ENCODE assay signal across 16 mouse cellular contexts in genomic region chr4:132794760-132795159, GRCm38 (mm10). TPM values are rescaled to one million over a fixed set of nuclear protein-coding genes. Genes with fewer than 3 reads are reported as not detected.
DNase-seq lines count a peak whose midpoint lies in the region; ATAC-seq and TF ChIP-seq lines count a peak whose summit lies in the region.
"Had no signal": no experiment of that assay in that cellular context is flagged by ENCODE, and none has a peak within 500 bp of the region (broad histone marks: within the 10 kb centered on the region; RNA-seq: fewer than 3 reads in every experiment).

No protein-coding gene starts in this region.

- TF ChIP-seq CTCF in lung, adult 2 months (IDR thresholded peaks at IDR 0.05; ENCODE audit: insufficient read depth, low read length), result no peak
- TF ChIP-seq CTCF in bone marrow macrophage, adult 2 months (IDR thresholded peaks at IDR 0.05; ENCODE audit: low read depth, low read length), result no peak

- no peaks in the 10 kb centered on the region for H3K4me1 ChIP-seq in lung, adult 2 months (ENCODE audit: control insufficient read depth, insufficient read depth, low read length)
- H3K4me1 ChIP-seq in bone marrow macrophage, adult 2 months (ENCODE audit: control insufficient read depth, insufficient read depth, low read length), result peaks cover 21% of the 10 kb centered on the region
- H3K4me1 ChIP-seq in liver, embryonic 16.5 days (ENCODE audit: control insufficient read depth, low read depth, low read length), result peaks cover 13% of the 10 kb centered on the region
- H3K4me1 ChIP-seq in forebrain, embryonic 11.5 days (replicated peaks; ENCODE audit: control insufficient read depth, insufficient read depth, low read length), result peaks cover 5% of the 10 kb centered on the region; the same call in 1 of the 2 replicates
- H3K4me1 ChIP-seq in neural tube, embryonic 15.5 days, result peaks cover 3% of the 10 kb centered on the region

- peak overlapping the region; percentile 77 for H3K4me2 ChIP-seq in liver, embryonic 16.5 days (ENCODE audit: low read depth, low read length)
- H3K4me2 ChIP-seq in forebrain, embryonic 11.5 days (ENCODE audit: low read depth, low read length, severe bottlenecking), result no peak overlapping the region
- H3K4me2 ChIP-seq in neural tube, embryonic 15.5 days, result no peak overlapping the region
- H3K4me2 ChIP-seq: limb, embryonic 12.5 days had no signal

- peak overlapping the region; percentile 35 for H3K4me3 ChIP-seq in lung, adult 2 months (replicated peaks; ENCODE audit: extremely low read depth, low read depth, low read length)
- H3K4me3 ChIP-seq in bone marrow macrophage, adult 2 months (ENCODE audit: insufficient read depth, low read length), result peak overlapping the region; percentile 96
- H3K4me3 ChIP-seq in liver, embryonic 16.5 days (ENCODE audit: low read depth, low read length), result peak overlapping the region; percentile 61
- no peak overlapping the region for H3K4me3 ChIP-seq in forebrain, embryonic 11.5 days (ENCODE audit: low read depth, low read length)
- no peak overlapping the region for H3K4me3 ChIP-seq in neural tube, embryonic 15.5 days (replicated peaks)
- H3K4me3 ChIP-seq: limb, embryonic 12.5 days; midbrain, embryonic 10.5 days had no signal

- 0 out of 2 replicates have a peak, but pooled peaks have one; percentile 18 for TF ChIP-seq POLR2A in lung, adult 2 months (IDR thresholded peaks at IDR 0.05; ENCODE audit: borderline replicate concordance, extremely low read depth, low read depth, low read length)
- TF ChIP-seq POLR2A in bone marrow macrophage, adult 2 months (IDR thresholded peaks at IDR 0.05; ENCODE audit: borderline replicate concordance, low read depth, low read length), result no peak

- no peak overlapping the region for H3K9ac ChIP-seq in liver, embryonic 16.5 days (ENCODE audit: low read depth, low read length)
- H3K9ac ChIP-seq in forebrain, embryonic 11.5 days (ENCODE audit: low read length), result no peak overlapping the region
- H3K9ac ChIP-seq in neural tube, embryonic 15.5 days (replicated peaks), result no peak overlapping the region
- H3K9ac ChIP-seq: limb, embryonic 12.5 days had no signal

- no peak for DNase-seq in lung, adult 2 months
- DNase-seq in lung, postnatal 10 days, result no peak
- no peak for DNase-seq in forebrain, embryonic 11.5 days (ENCODE audit: low spot score)
- DNase-seq: adrenal gland, postnatal 25 days; cerebellum, adult 11-12 months; heart, postnatal 36 days; kidney, postnatal 25 days; layer of hippocampus, postnatal 36 days; thymus, postnatal 4 days had no signal

- ATAC-seq in liver, embryonic 16.5 days (ENCODE audit: low read depth), result no peak
- peak; percentile 80 for ATAC-seq in neutrophil, adult 5-6 weeks (ENCODE audit: extremely low read depth, insufficient number of reproducible peaks, low FRiP score, poor library complexity, severe bottlenecking)
- ATAC-seq in forebrain, embryonic 11.5 days (replicated peaks; ENCODE audit: low FRiP score), result no peak
- no peak for ATAC-seq in neural tube, embryonic 15.5 days (ENCODE audit: low FRiP score)
- ATAC-seq: intestine, embryonic 16.5 days had no signal

- 60% methylated on average over 8 of the region's 8 CpGs for WGBS in lung, adult 2 months
- 58% methylated on average over 8 of the region's 8 CpGs for WGBS in liver, embryonic 16.5 days (ENCODE audit: insufficient replicate concordance)
- WGBS in forebrain, embryonic 11.5 days, result 78% methylated on average over 8 of the region's 8 CpGs
- 81% methylated on average over 8 of the region's 8 CpGs for WGBS in neural tube, embryonic 15.5 days

- no peaks in the 10 kb centered on the region for H3K9me3 ChIP-seq in liver, embryonic 16.5 days (replicated peaks; ENCODE audit: control insufficient read depth, low read length)
- H3K9me3 ChIP-seq in forebrain, embryonic 11.5 days (ENCODE audit: control insufficient read depth, low read length), result no peaks in the 10 kb centered on the region
- no peaks in the 10 kb centered on the region for H3K9me3 ChIP-seq in neural tube, embryonic 15.5 days (replicated peaks)
- H3K9me3 ChIP-seq: limb, embryonic 12.5 days; midbrain, embryonic 10.5 days had no signal

- peak overlapping the region; percentile 85 for H3K27ac ChIP-seq in bone marrow macrophage, adult 2 months (ENCODE audit: insufficient read depth, low read depth, low read length)
- no peak overlapping the region for H3K27ac ChIP-seq in liver, embryonic 16.5 days (ENCODE audit: low read length)
- H3K27ac ChIP-seq in forebrain, embryonic 11.5 days (ENCODE audit: low read depth, low read length), result no peak overlapping the region
- H3K27ac ChIP-seq in neural tube, embryonic 15.5 days (replicated peaks), result no peak overlapping the region
- H3K27ac ChIP-seq: limb, embryonic 12.5 days; midbrain, embryonic 10.5 days had no signal

- peaks cover 16% of the 10 kb centered on the region for H3K27me3 ChIP-seq in liver, embryonic 16.5 days (ENCODE audit: control insufficient read depth, insufficient read depth, low read depth, low read length)
- peaks cover 3% of the 10 kb centered on the region; the same call in 1 of the 2 replicates for H3K27me3 ChIP-seq in forebrain, embryonic 11.5 days (ENCODE audit: control insufficient read depth, insufficient read depth, low read length)
- H3K27me3 ChIP-seq in neural tube, embryonic 15.5 days (replicated peaks), result peaks cover 24% of the 10 kb centered on the region

- no peaks in the 10 kb centered on the region for H3K36me3 ChIP-seq in liver, embryonic 16.5 days (ENCODE audit: control insufficient read depth, insufficient read depth)
- H3K36me3 ChIP-seq in forebrain, embryonic 11.5 days (ENCODE audit: control insufficient read depth, insufficient read depth, low read length), result no peaks in the 10 kb centered on the region
- no peaks in the 10 kb centered on the region for H3K36me3 ChIP-seq in neural tube, embryonic 15.5 days
- H3K36me3 ChIP-seq: limb, embryonic 12.5 days; midbrain, embryonic 10.5 days had no signal

RNA-seq across cellular contexts. Expression of gene Themis2, which starts 1.4 kb away (rescaled TPM):
- polyA plus RNA-seq in lung, adult 2 months (2012; rRNA removed), result 13.6 and 16.5 TPM in 2 replicates
- 132 and 141 TPM in 2 replicates for polyA plus RNA-seq in bone marrow macrophage, adult 2 months (2012; ENCODE audit: insufficient read depth, insufficient read length, missing spikeins)
- 2.6 and 3.2 TPM in 2 replicates for polyA plus RNA-seq in liver, embryonic 16.5 days (2015; fragmentation: Nextera tagmentation; extraction: Ambion mirVana)
- total RNA-seq in neutrophil, adult 5-6 weeks (2017), result 269 and 270 TPM in 2 replicates
- polyA plus RNA-seq in forebrain, embryonic 11.5 days (2014; fragmentation: Nextera tagmentation; extraction: Ambion mirVana), result 0.87 and 1.0 TPM in 2 replicates
- 0.50 and 1.5 TPM in 2 replicates for polyA plus RNA-seq in neural tube, embryonic 15.5 days (2015; fragmentation: Nextera tagmentation; extraction: Ambion mirVana)

RNA-seq across cellular contexts. Expression of gene Rpa2, which starts 26.6 kb away (rescaled TPM):
- 9.7 and 9.9 TPM in 2 replicates for polyA plus RNA-seq in lung, adult 2 months (2012; rRNA removed)
- polyA plus RNA-seq in bone marrow macrophage, adult 2 months (2012; ENCODE audit: insufficient read depth, insufficient read length, missing spikeins), result 18.4 and 21.8 TPM in 2 replicates
- polyA plus RNA-seq in liver, embryonic 16.5 days (2015; fragmentation: Nextera tagmentation; extraction: Ambion mirVana), result 65.4 and 72.6 TPM in 2 replicates
- total RNA-seq in neutrophil, adult 5-6 weeks (2017), result 24.2 and 32.4 TPM in 2 replicates
- polyA plus RNA-seq in forebrain, embryonic 11.5 days (2014; fragmentation: Nextera tagmentation; extraction: Ambion mirVana), result 177 and 187 TPM in 2 replicates
- polyA plus RNA-seq in neural tube, embryonic 15.5 days (2015; fragmentation: Nextera tagmentation; extraction: Ambion mirVana), result 35.8 and 58.8 TPM in 2 replicates

RNA-seq across cellular contexts. Expression of gene Smpdl3b, which starts 37.7 kb away (rescaled TPM):
- polyA plus RNA-seq in lung, adult 2 months (2012; rRNA removed), result 4.7 and 6.6 TPM in 2 replicates
- polyA plus RNA-seq in bone marrow macrophage, adult 2 months (2012; ENCODE audit: insufficient read depth, insufficient read length, missing spikeins), result 8.8 and 9.1 TPM in 2 replicates
- polyA plus RNA-seq in liver, embryonic 16.5 days (2015; fragmentation: Nextera tagmentation; extraction: Ambion mirVana), result 0.75 and 0.90 TPM in 2 replicates
- 2.6 and 4.7 TPM in 2 replicates for total RNA-seq in neutrophil, adult 5-6 weeks (2017)
- 3.8 and 4.6 TPM in 2 replicates for polyA plus RNA-seq in forebrain, embryonic 11.5 days (2014; fragmentation: Nextera tagmentation; extraction: Ambion mirVana)
- 0.54 and 0.64 TPM in 2 replicates for polyA plus RNA-seq in neural tube, embryonic 15.5 days (2015; fragmentation: Nextera tagmentation; extraction: Ambion mirVana)

RNA-seq across cellular contexts. Expression of gene Ppp1r8, which starts 48.2 kb away (rescaled TPM):
- polyA plus RNA-seq in lung, adult 2 months (2012; rRNA removed), result 20.9 and 29.9 TPM in 2 replicates
- polyA plus RNA-seq in bone marrow macrophage, adult 2 months (2012; ENCODE audit: insufficient read depth, insufficient read length, missing spikeins), result 24.3 and 28.5 TPM in 2 replicates
- 21.6 and 22.0 TPM in 2 replicates for polyA plus RNA-seq in liver, embryonic 16.5 days (2015; fragmentation: Nextera tagmentation; extraction: Ambion mirVana)
- total RNA-seq in neutrophil, adult 5-6 weeks (2017), result 39.9 and 42.0 TPM in 2 replicates
- polyA plus RNA-seq in forebrain, embryonic 11.5 days (2014; fragmentation: Nextera tagmentation; extraction: Ambion mirVana), result 69.6 and 80.4 TPM in 2 replicates
- 56.0 and 58.7 TPM in 2 replicates for polyA plus RNA-seq in neural tube, embryonic 15.5 days (2015; fragmentation: Nextera tagmentation; extraction: Ambion mirVana)

Comparison
In these comparisons a context has a peak if more than half of its experiments do, and no peak if none do; other contexts are left out.
1. H3K4me3 ChIP-seq: peak in lung, adult 2 months (single experiment), bone marrow macrophage, adult 2 months (single experiment) and liver, embryonic 16.5 days (single experiment); none in forebrain, embryonic 11.5 days (single experiment) and neural tube, embryonic 15.5 days (single experiment).